Mouse (Mus musculus) lung, embryonic 16.5 days (tissue): Measurements from ENCODE around the gene Exog. TPM values are rescaled to one million over a fixed set of nuclear protein-coding genes. Genes with fewer than 3 reads are reported as not detected.

Experiments used
- ATAC-seq: fragments of 200-750 bp; cut with Nextera tagmentation; 2 replicates; pipeline ENCODE4 v1.8.0; 2017; ENCODE audit warnings: low read depth, mild to moderate bottlenecking, moderate library complexity
- H3K27ac ChIP-seq: fragments of 300-500 bp; sonication (generic); 2 replicates; pipeline ENCODE4 v1.5.1; 2014; ENCODE audit warnings: mild to moderate bottlenecking, control low read depth, low read length
- H3K27me3 ChIP-seq: fragments of 300-500 bp; sonication (generic); 2 replicates; pipeline ENCODE4 v1.6.1; 2014; ENCODE audit warnings: low read depth, low read length, mixed read lengths; ENCODE audit not compliant: control insufficient read depth, insufficient read depth
- H3K36me3 ChIP-seq: fragments of 300-500 bp; sonication (generic); 2 replicates; pipeline ENCODE4 v1.6.1; 2014; ENCODE audit warnings: low read length; ENCODE audit not compliant: control insufficient read depth, insufficient read depth
- H3K4me1 ChIP-seq: fragments of 300-500 bp; sonication (generic); replicated peaks from 2 replicates; pipeline ENCODE4 v1.6.1; 2014; ENCODE audit warnings: low read length, mixed read lengths; ENCODE audit not compliant: control insufficient read depth, insufficient read depth
- H3K4me2 ChIP-seq: fragments of 300-500 bp; sonication (generic); 2 replicates; pipeline ENCODE4 v1.6.1; 2014; ENCODE audit warnings: low read depth, low read length, control low read depth
- H3K4me3 ChIP-seq: fragments of 300-500 bp; sonication (generic); 2 replicates; pipeline ENCODE4 v1.5.1; 2014; ENCODE audit warnings: mild to moderate bottlenecking, low read length, control low read depth
- H3K9ac ChIP-seq: fragments of 300-500 bp; sonication (generic); 2 replicates; pipeline ENCODE4 v1.6.1; 2014; ENCODE audit warnings: low read length, control low read depth
- H3K9me3 ChIP-seq: fragments of 300-500 bp; sonication (generic); 2 replicates; pipeline ENCODE4 v1.6.1; 2016; ENCODE audit warnings: low read length; ENCODE audit not compliant: control insufficient read depth
- WGBS: fragments of 180-500 bp; shearing (Covaris S2); extraction: QIAGEN DNeasy Blood & Tissue Kit; methylation state at CpG from one replicate; pipeline ENCODE4 v1.1.7; 2014; 5-methylcytosine and 5-hydroxymethylcytosine counted together
- polyA plus RNA-seq: library from polyadenylated mRNA; unstranded; fragments of >200 nt; fragmentation: Nextera tagmentation; extraction: Ambion mirVana; gene quantifications from 2 replicates; pipeline ENCODE4 v1.2.1, GENCODE M21; 2015

Gene Exog
- 23.5 and 27.3 TPM in 2 replicates for polyA plus RNA-seq

DNA sequence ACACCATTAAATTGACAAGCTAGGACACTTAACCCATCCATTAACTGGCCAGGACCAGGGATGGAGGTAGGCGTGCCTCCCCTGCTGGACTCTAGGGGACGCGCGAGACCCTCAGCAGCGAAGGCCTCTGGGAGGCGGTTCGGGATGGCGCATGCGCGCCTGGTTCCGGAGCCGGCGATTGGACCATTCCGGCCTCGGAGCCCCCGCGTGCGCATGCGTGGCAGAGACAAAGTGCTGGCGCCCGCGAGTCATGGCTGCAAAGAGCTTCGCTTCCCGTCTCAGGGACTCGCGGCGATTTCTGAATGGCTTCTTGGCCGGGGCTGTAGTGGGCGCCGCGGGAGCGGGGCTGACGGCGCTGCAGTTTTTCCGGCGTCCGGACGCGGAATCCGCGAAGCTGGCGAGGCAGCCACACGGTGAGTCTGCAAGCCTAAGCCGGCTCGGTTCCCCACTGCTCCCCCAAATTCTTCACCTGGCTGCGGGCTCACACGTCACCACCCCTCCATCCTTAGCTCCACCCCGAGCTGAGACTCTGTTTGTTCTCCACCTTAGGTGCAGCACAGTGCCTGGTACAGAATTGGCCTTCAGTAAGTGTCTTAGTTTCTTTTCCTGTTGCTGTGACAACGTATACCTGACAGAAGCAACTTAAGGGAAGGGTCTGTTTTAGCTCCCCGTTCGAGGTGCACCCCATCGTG lies at the start of gene Exog:
Gene Exog (plus strand): TSS at position 206 of the 692 bp plus-strand sequence.
- WGBS, result under 1% methylated on average over 52 of the region's 52 CpGs

DNA sequence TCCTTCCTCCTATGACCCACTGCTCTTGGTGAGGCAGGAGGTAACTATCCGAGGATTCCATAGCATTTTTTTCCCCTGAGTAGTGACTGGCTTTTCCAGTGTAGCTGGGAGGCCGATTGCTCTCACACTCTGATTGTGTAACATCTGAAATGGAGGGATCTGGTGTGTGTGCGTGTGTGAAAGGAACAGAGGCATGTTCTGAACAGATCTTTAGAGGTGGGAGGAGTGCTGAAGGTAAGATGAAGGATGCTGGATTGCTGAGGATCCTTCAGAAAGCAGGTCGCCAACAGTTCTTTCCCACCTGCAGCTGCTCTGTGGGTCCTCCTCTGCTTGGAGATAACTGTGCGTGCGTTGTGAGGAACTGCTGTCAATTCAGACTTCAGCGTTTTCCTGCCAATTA lies 43.4 kb upstream of the Exog start:
- H3K9ac ChIP-seq, result peak overlapping the region; percentile 59
- no peaks in the 10 kb centered on the region for H3K27me3 ChIP-seq
- peak overlapping the region; percentile 99 for H3K4me2 ChIP-seq
- H3K27ac ChIP-seq, result peak overlapping the region; percentile 98; the same call in 1 of the 2 replicates
- peak; percentile 8 for ATAC-seq
- H3K4me1 ChIP-seq, result peaks cover 17% of the 10 kb centered on the region
- H3K36me3 ChIP-seq, result no peaks in the 10 kb centered on the region
- WGBS, result under 1% methylated on average over 7 of the region's 7 CpGs
- no peaks in the 10 kb centered on the region for H3K9me3 ChIP-seq
- H3K4me3 ChIP-seq, result peak overlapping the region; percentile 91

More for the DNA sequence above, at the start of gene Exog:
- Histone ChIP-seq H3K27me3 (no peaks in the 10 kb centered on the region), H3K9ac (peak within 1 kb of the TSS; percentile 88), H3K9me3 (no peaks in the 10 kb centered on the region), H3K36me3 (peaks cover 10% of the 10 kb centered on the region), H3K4me3 (peak within 1 kb of the TSS; percentile 90), H3K27ac (peak within 1 kb of the TSS; percentile 88), H3K4me1 (peaks cover 10% of the 10 kb centered on the region), H3K4me2 (peak within 1 kb of the TSS; percentile 90)
- peak; percentile 93 for ATAC-seq

DNA sequence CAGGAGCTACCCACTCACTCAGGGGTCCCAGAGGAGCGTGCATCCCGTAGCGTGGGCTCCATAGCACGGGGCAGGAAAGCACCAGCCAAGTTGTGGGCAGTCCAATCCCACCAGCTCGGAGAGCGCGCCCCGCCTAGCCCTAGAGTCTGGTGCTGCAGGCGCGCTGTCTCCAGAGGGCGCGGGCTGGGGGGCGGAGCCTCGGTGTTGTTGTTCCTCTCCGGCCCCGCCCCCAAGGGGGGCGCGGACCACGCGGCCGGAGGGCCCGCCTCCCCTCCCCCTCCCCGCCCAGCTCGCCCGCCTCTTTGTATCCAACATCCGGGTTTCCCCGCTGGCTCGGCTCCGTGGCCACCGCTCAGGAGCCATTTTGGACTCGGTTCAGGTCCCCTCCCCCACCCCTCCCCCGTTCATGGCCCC lies 42.9 kb upstream of the Exog start, which contains the start of gene Acvr2b:
Gene Acvr2b (plus strand): TSS at position 318 of the 414 bp plus-strand sequence.
- Histone ChIP-seq H3K4me3 (peak within 1 kb of the TSS; percentile 91), H3K9me3 (no peaks in the 10 kb centered on the region), H3K9ac (peak within 1 kb of the TSS; percentile 98), H3K4me2 (peak within 1 kb of the TSS; percentile 99), H3K36me3 (no peaks in the 10 kb centered on the region), H3K4me1 (peaks cover 17% of the 10 kb centered on the region), H3K27me3 (no peaks in the 10 kb centered on the region), H3K27ac (peak within 1 kb of the TSS; percentile 98)
- under 1% methylated on average over 28 of the region's 32 CpGs for WGBS
- peak; percentile 97 for ATAC-seq

DNA sequence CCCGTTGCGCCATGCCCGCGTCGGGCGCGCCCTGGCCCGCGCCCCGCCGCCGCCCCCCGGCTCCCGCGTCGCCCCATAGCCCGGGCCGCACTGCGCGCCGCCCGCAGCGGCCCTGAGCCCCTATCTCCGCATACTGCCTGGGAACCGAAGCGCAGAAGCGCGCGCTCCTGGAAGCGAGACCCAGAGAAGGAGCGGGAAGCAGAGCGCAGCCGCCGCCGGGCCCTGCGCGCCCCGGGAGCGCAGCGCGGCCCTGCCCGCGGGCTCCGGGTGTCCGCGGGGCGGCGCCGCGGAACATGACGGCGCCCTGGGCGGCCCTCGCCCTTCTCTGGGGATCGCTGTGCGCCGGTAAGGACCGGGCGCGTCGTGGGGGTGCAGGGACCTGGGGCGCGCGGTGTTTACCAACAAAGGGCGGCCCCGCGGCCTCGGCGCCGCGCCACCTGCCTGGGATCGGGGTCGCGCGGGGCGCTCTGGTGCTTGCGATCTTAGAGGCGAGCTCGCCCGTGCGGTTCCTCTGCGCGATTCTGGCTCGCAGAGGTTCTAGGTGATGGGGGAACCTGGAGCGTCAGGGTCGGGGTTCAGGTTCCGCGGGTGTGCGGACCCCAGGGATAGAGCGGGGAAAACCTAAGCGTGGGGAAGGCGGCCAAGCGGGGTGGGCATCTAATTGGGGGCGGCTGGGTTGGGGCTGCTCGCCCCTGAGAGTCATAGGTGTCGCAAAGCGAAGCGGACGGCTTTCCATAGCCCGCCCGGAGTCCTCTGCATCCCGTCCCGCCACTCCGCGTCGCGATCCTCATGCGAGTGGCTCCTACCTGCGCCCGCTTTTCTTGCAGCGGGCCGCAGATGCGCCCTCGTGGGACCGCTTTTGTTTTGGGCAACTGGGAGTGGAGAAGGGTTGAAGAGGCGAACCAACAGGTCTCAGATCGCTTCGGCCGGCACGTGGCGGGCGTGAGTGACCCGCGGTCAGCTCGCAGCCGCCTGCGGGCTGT lies 42.2 kb upstream of the Exog start:
- WGBS, result under 1% methylated on average over 85 of the region's 127 CpGs
- Histone ChIP-seq H3K4me3 (peak overlapping the region; percentile 91), H3K27ac (peak overlapping the region; percentile 98), H3K4me1 (peaks cover 17% of the 10 kb centered on the region), H3K27me3 (no peaks in the 10 kb centered on the region), H3K4me2 (peak overlapping the region; percentile 99), H3K9ac (peak overlapping the region; percentile 98), H3K36me3 (no peaks in the 10 kb centered on the region), H3K9me3 (no peaks in the 10 kb centered on the region)
- ATAC-seq, result no peak; the same call in 1 of the 2 replicates

DNA sequence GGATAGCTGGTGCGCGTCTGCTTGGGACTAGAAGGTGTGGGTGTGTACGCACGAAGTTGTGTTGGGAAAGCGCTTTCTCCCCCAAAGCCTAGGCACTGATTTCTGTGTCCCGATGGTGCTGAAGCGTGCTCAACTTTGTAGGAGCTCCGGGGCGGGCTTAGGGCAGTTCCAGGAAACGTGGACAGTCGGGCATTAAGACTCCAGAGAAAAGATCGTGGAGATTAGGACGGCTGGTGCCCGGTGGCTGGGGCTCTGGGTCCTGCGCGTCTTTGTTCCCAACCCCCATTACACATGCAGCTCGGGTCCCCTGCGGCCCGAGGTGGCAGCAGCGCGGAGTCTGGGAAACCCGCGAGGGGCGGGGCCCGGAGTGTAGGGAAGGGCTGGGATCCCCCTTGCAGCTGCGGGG lies 41.5 kb upstream of the Exog start:
- peak; percentile 18; the same call in 1 of the 2 replicates for ATAC-seq
- no peaks in the 10 kb centered on the region for H3K9me3 ChIP-seq

DNA sequence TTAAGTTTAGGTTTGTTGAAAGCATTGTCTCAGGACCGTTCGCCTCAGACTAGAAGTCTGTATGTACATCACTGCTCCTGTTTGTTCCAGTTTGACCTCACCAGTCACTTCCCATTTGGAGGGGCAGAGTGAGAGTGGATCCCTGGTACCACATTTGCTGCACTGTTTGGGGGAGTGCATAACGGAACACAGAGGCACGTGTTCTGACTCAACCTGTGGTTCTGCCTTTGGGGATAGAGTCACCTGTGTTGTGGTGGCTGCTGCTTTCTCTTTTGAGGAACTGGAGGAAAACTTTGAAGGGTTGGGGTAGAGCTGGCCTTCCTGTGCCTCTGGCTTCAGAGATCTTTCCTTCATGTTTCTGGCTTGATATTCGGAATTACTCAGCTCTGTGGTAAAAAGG lies 40.7 kb upstream of the Exog start:
- H3K27me3 ChIP-seq, result no peaks in the 10 kb centered on the region
- WGBS, result 68% methylated on average over 5 of the region's 5 CpGs
- H3K9ac ChIP-seq, result no peak overlapping the region
- ATAC-seq, result no peak
- peak overlapping the region; percentile 99 for H3K4me2 ChIP-seq
- H3K27ac ChIP-seq, result no peak overlapping the region
- H3K36me3 ChIP-seq, result no peaks in the 10 kb centered on the region
- no peaks in the 10 kb centered on the region for H3K9me3 ChIP-seq
- H3K4me1 ChIP-seq, result peaks cover 27% of the 10 kb centered on the region
- peak overlapping the region; percentile 91 for H3K4me3 ChIP-seq

More for the DNA sequence above, 41.5 kb upstream of the Exog start:
- Histone ChIP-seq H3K4me2 (peak overlapping the region; percentile 99), H3K27ac (peak overlapping the region; percentile 10; the same call in 1 of the 2 replicates), H3K27me3 (no peaks in the 10 kb centered on the region), H3K36me3 (no peaks in the 10 kb centered on the region), H3K4me3 (peak overlapping the region; percentile 91), H3K4me1 (peaks cover 24% of the 10 kb centered on the region), H3K9ac (peak overlapping the region; percentile 98)
- 0% methylated on average over 26 of the region's 26 CpGs for WGBS

DNA sequence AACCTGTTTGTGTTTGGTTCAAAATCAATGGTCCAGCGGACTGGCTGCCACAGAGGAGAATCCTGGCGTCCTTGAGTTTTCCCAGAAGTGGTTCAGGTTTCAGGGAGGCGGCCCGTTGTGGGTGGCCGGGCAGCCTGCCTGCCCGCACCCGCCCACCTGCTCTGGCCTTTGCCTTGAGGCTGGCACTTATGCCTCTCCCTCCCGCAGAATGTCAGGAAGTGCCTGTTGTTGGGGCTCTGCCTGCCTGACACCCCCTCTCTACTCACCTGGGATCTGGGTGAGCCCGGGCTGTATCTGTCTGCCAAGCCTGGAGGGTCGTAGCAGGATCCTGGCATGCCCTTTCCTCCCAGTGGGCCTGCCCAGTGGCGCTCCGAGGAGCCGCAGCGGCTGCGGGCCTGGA lies 36.9 kb upstream of the Exog start:
- Histone ChIP-seq H3K4me1 (peaks cover 22% of the 10 kb centered on the region), H3K9me3 (peaks cover 6% of the 10 kb centered on the region), H3K4me2 (no peak overlapping the region), H3K9ac (no peak overlapping the region), H3K36me3 (peaks cover 5% of the 10 kb centered on the region), H3K4me3 (no peak overlapping the region), H3K27ac (no peak overlapping the region), H3K27me3 (no peaks in the 10 kb centered on the region)
- ATAC-seq, result no peak
- 66% methylated on average over 15 of the region's 15 CpGs for WGBS

DNA sequence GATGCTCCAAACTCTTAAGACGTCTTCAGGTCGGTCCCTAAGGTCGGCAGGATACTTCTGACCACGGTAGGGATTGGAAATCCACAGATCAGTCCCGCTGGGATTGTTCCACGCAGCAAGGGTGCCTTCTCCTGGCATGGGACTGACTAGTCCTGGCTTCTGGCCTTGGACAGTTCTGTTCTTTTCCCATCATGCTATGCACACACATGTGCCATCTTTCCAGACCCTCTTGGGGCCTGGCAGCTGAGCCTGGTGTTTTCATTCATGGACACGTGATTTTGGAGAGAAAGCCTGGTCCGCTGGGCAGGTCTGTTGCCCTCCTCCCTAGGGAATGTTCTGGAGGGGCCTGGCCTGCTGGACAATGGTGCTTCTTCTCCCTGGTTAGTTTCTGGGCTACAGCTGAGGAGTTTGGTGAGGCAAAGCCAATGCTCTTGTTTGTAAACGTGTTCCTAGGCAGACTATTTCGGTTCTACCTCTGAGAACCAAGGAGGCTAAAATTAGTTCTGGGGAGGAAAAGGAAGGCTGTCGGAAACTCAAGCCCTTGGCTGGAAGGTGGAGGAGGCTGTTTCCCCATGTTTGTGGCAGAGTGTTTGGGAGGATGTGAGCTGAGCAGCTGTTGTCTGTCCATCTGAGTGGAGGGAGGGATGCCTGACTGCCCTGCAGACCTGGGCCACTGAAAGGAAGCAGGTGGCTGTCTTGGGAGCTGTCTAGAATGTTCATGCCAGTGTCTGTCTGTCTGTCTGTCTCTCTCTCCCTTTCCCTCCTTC lies 35.7 kb upstream of the Exog start:
- Histone ChIP-seq H3K27me3 (no peaks in the 10 kb centered on the region), H3K4me2 (no peak overlapping the region), H3K27ac (0 out of 2 replicates have a peak overlapping the region, but pooled peaks have one; percentile 37), H3K9me3 (peaks cover 12% of the 10 kb centered on the region), H3K4me1 (peaks cover 15% of the 10 kb centered on the region; the same call in 1 of the 2 replicates), H3K9ac (no peak overlapping the region), H3K4me3 (no peak overlapping the region), H3K36me3 (peaks cover 9% of the 10 kb centered on the region)
- no peak for ATAC-seq
- WGBS, result 67% methylated on average over 11 of the region's 11 CpGs
